Mouse (Mus musculus) lung, postnatal 0 days (tissue): ENCODE data around the gene Gm10031. TPM values are rescaled to one million over a fixed set of nuclear protein-coding genes. Genes with fewer than 3 reads are reported as not detected.
"Not testable (repeated sequence)": the region's sequence is repeated elsewhere in the genome, so short reads cannot be mapped to it uniquely, and the experiment has no call there.

Experiments used
- ATAC-seq: fragments of 200-750 bp; cut with Nextera tagmentation; 2 replicates; pipeline ENCODE4 v1.8.0; 2017; ENCODE audit warnings: moderate library complexity
- DNase-seq: peaks from one replicate; pipeline ENCODE4 v3.0.0-alpha.2; 2016; ENCODE audit warnings: low spot score
- H3K27ac ChIP-seq: fragments of 300-500 bp; sonication (generic); 2 replicates; pipeline ENCODE4 v1.5.1; 2014; ENCODE audit warnings: antibody characterized with exemption, mild to moderate bottlenecking, low read length, mixed read lengths
- H3K27me3 ChIP-seq: fragments of 300-500 bp; sonication (generic); replicated peaks from 2 replicates; pipeline ENCODE4 v1.6.1; 2014; ENCODE audit warnings: low read length, mixed read lengths; ENCODE audit not compliant: insufficient read depth
- H3K36me3 ChIP-seq: fragments of 300-500 bp; sonication (generic); 2 replicates; pipeline ENCODE4 v1.6.1; 2014; ENCODE audit warnings: low read length, mixed read lengths; ENCODE audit not compliant: insufficient read depth
- H3K4me1 ChIP-seq: fragments of 300-500 bp; sonication (generic); 2 replicates; pipeline ENCODE4 v1.6.1; 2014; ENCODE audit warnings: antibody characterized with exemption, low read depth, low read length, mixed read lengths; ENCODE audit not compliant: insufficient read depth
- H3K4me2 ChIP-seq: fragments of 300-500 bp; sonication (generic); replicated peaks from 2 replicates; pipeline ENCODE4 v1.6.1; 2014; ENCODE audit warnings: low read depth, mild to moderate bottlenecking, low read length, moderate library complexity, mixed read lengths
- H3K4me3 ChIP-seq: fragments of 300-500 bp; sonication (generic); 2 replicates; pipeline ENCODE4 v1.5.1; 2014; ENCODE audit warnings: low read depth, low read length
- H3K9ac ChIP-seq: fragments of 300-500 bp; sonication (generic); replicated peaks from 2 replicates; pipeline ENCODE4 v1.6.1; 2014; ENCODE audit warnings: low read depth, mild to moderate bottlenecking
- H3K9me3 ChIP-seq: fragments of 300-500 bp; sonication (generic); 2 replicates; pipeline ENCODE4 v1.6.1; 2016; ENCODE audit warnings: low read length, mixed read lengths
- CTCF ChIP-seq: IDR thresholded peaks from 2 replicates; pipeline ENCODE4 v1.5.1; 2016; ENCODE audit warnings: antibody characterized with exemption, mild to moderate bottlenecking
- EP300 ChIP-seq: IDR thresholded peaks from 2 replicates; pipeline ENCODE4 v1.6.1; 2016; ENCODE audit warnings: antibody characterized with exemption, mild to moderate bottlenecking, control low read depth
- WGBS: fragments of 180-500 bp; shearing (Covaris S2); extraction: QIAGEN DNeasy Blood & Tissue Kit; methylation state at CpG from one replicate; pipeline ENCODE4 v1.1.7; 2014; 5-methylcytosine and 5-hydroxymethylcytosine counted together
- polyA plus RNA-seq: library from polyadenylated mRNA; unstranded; fragments of >200 nt; fragmentation: Nextera tagmentation; extraction: Ambion mirVana; gene quantifications from 2 replicates; pipeline ENCODE4 v1.2.1, GENCODE M21; 2015

The Gm10031 gene
- polyA plus RNA-seq, 1 experiment from 2014 or later = 0.26 TPM

DNA sequence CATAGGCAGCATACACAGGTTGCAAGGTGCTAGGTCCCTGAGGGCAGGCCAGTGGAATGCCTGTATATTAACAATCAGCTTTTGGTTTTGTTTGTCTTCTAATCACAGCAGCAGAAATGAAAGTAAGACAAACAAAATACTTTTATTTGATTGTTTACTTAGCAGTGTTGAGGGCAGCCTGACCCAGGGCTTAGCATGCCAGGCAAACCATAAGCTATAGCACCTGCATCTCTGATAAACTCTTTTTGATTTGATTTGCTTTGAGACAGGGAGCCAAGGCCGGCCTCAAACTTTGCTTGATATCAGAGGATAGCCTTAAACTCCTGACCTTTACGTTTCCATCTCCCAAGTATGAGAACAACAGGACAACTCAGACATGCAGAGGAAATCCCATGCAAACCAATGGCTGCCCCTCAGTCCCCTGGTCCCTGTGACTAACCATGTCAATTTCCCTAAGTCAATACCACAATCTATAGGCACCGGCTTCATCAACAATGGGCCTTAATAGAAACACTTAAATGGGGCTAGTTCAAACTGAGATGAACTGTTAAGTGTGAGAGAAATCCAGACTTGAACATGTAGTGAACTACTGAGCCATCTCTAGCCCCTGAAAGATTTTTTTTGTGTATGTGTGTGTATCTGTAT lies 3.6 kb upstream of the Gm10031 start:
- Histone ChIP-seq H3K27ac (no peak overlapping the region), H3K27me3 (no peaks in the 10 kb centered on the region), H3K4me3 (no peak overlapping the region), H3K4me1 (no peaks in the 10 kb centered on the region; the same call in 1 of the 2 replicates), H3K36me3 (no peaks in the 10 kb centered on the region), H3K9ac (no peak overlapping the region), H3K9me3 (no peaks in the 10 kb centered on the region), H3K4me2 (no peak overlapping the region)
- TF ChIP-seq CTCF (no peak), EP300 (no peak)
- DNase-seq (peak; percentile 13), ATAC-seq (peak; percentile 30; the same call in 1 of the 2 replicates)
- 56% methylated on average over 3 of the region's 3 CpGs for WGBS

- H3K36me3 ChIP-seq = no peaks in the 10 kb centered on the region
- peak overlapping the region; percentile 25; the same call in 1 of the 2 replicates for H3K4me2 ChIP-seq
- no peaks in the 10 kb centered on the region for H3K9me3 ChIP-seq
- no peaks in the 10 kb centered on the region; the same call in 1 of the 2 replicates for H3K4me1 ChIP-seq
- H3K4me3 ChIP-seq = no peak overlapping the region
- peak; percentile 60 for DNase-seq
- H3K27ac ChIP-seq = no peak overlapping the region
- H3K27me3 ChIP-seq = no peaks in the 10 kb centered on the region
- peak; percentile 43; the same call in 1 of the 2 replicates for ATAC-seq
- WGBS = 36% methylated on average over 15 of the region's 15 CpGs
- TF ChIP-seq EP300 = no peak; the same call in 1 of the 2 replicates
- TF ChIP-seq CTCF = no peak
- H3K9ac ChIP-seq = no peak overlapping the region
These were observed 1.9 kb upstream of the Gm10031 start for GRCm38 (mm10) chr1:156521796-156522517.

DNA sequence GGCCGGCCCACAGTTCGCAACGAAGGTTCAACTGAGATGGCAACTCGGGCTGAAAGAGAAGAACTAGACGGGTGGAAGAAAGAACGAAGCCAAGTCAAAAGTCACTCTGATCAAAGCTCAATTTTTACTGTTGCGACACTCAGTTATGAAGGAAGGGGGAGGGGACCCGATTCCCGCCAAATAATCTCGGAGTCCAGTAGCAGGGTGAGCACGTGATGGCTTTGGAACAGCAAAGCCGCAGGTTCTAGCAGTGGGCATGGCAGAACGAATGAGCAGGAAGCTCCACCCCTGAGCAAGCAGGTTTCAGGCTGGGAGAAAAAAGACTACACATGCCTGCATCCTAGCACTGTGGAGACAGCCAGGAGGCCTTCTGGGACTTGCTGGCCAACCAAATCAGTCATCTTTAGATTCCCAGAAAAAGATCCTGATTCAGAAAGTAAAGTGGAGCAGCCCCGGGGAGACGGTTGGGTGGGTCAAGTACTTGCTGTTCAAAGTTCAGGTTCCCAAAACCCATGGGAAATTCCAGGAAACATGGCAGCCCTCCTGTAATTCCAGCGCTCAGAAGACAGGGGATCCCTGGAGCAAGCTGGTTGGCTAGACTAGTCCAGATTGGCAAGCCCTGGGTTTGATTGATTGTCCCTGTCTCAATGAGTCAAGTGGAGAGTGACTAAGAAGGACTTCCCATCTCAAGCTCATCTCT lies 8.8 kb downstream of the Gm10031 start:
- H3K9me3 ChIP-seq, DNase-seq, H3K4me1 ChIP-seq, H3K36me3 ChIP-seq, ATAC-seq, H3K27ac ChIP-seq, H3K4me3 ChIP-seq, H3K4me2 ChIP-seq, H3K9ac ChIP-seq, H3K27me3 ChIP-seq: not testable (repeated sequence)
- WGBS = 73% methylated on average over 16 of the region's 16 CpGs

GRCm38 (mm10) chr1:156533483-156533882 lies 9.7 kb downstream of the Gm10031 start:
- ATAC-seq (no peak), DNase-seq (no peak)
- H3K36me3 ChIP-seq = no peaks in the 10 kb centered on the region
- H3K4me3 ChIP-seq = no peak overlapping the region
- H3K27ac ChIP-seq = no peak overlapping the region
- H3K9ac ChIP-seq = no peak overlapping the region
- no peaks in the 10 kb centered on the region for H3K9me3 ChIP-seq
- TF ChIP-seq EP300 (no peak), CTCF (no peak)
- no peaks in the 10 kb centered on the region for H3K27me3 ChIP-seq
- H3K4me2 ChIP-seq = no peak overlapping the region
- 74% methylated on average over 3 of the region's 3 CpGs for WGBS
- H3K4me1 ChIP-seq = no peaks in the 10 kb centered on the region

DNA sequence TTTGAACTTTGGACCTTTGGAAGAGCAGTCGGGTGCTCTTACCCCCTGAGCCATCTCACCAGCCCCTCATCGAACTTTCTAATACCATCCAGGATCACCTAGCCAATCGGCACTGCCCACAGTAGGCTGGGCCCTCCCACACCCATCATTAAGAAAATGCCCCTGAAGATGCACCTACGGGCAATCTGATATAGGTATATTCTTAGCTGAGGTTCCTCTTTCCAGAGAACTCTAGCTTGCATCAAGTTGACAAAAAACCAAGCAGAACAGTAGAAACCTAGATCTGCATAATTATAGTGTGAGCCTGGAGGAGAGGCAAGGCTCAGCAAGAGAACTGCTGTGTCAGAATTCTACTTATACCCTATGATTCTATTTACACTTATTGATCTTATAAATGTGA lies 10.1 kb downstream of the Gm10031 start:
- no peak for DNase-seq
- Histone ChIP-seq H3K36me3 (no peaks in the 10 kb centered on the region), H3K9ac (no peak overlapping the region), H3K4me3 (no peak overlapping the region), H3K27ac (no peak overlapping the region), H3K9me3 (no peaks in the 10 kb centered on the region), H3K4me2 (no peak overlapping the region), H3K4me1 (no peaks in the 10 kb centered on the region), H3K27me3 (no peaks in the 10 kb centered on the region)
- no peak for ATAC-seq
- TF ChIP-seq EP300 = no peak
- TF ChIP-seq CTCF = no peak
- WGBS = 88% methylated on average over 4 of the region's 4 CpGs

DNA sequence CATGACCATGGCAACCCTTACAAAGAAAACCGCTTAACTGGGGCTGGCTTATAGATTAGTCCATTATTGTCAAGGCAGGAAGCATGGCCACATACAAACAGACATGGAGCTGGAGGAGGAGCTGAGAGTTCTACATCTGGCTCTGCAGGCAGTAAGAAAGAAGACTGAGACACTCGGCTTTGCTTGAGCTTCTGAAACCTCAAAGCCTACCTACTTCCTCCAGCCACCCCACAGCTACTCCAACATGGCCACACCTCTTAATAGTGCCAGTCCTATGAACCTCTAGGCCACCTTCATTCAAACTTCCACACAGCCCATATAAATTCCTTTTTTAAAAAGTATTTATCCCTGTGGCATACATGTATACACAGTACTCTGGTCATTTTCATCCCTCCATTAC lies 13.2 kb downstream of the Gm10031 start:
- no peak overlapping the region for H3K4me3 ChIP-seq
- WGBS = 64% methylated on average over 2 of the region's 2 CpGs
- H3K27ac ChIP-seq = no peak overlapping the region
- ATAC-seq (no peak), DNase-seq (peak; percentile 2)
- no peak overlapping the region for H3K9ac ChIP-seq
- TF ChIP-seq EP300 (no peak), CTCF (no peak)
- no peak overlapping the region for H3K4me2 ChIP-seq
- no peaks in the 10 kb centered on the region for H3K9me3 ChIP-seq
- H3K27me3 ChIP-seq = no peaks in the 10 kb centered on the region
- no peaks in the 10 kb centered on the region for H3K4me1 ChIP-seq
- no peaks in the 10 kb centered on the region for H3K36me3 ChIP-seq
